Mouse (Mus musculus) G1E (cell line): ENCODE results near the gene Vgll3.

Experiments
- CTCF ChIP-seq: IDR thresholded peaks from 2 replicates; pipeline ENCODE4 v1.5.1; 2012; ENCODE audit warnings: low read depth, low read length, inconsistent platforms, mixed read lengths
- GATA1 ChIP-seq: IDR thresholded peaks from 2 replicates; pipeline ENCODE4 v1.6.1; 2012; ENCODE audit warnings: borderline replicate concordance, low read length, inconsistent platforms, mixed read lengths
- GATA2 ChIP-seq: IDR thresholded peaks from 2 replicates; pipeline ENCODE4 v1.6.1; 2012; ENCODE audit warnings: low read depth, low read length, inconsistent platforms, borderline replicate concordance
- POLR2AphosphoS5 ChIP-seq: IDR thresholded peaks from 2 replicates; pipeline ENCODE4 v1.6.1; 2012; ENCODE audit warnings: low read depth, low read length, inconsistent platforms; ENCODE audit not compliant: insufficient replicate concordance
- TAL1 ChIP-seq: conservative IDR thresholded peaks from 2 replicates; pipeline ENCODE4 v1.6.1; 2012; ENCODE audit warnings: low read depth, low read length, inconsistent platforms, mixed read lengths

DNA sequence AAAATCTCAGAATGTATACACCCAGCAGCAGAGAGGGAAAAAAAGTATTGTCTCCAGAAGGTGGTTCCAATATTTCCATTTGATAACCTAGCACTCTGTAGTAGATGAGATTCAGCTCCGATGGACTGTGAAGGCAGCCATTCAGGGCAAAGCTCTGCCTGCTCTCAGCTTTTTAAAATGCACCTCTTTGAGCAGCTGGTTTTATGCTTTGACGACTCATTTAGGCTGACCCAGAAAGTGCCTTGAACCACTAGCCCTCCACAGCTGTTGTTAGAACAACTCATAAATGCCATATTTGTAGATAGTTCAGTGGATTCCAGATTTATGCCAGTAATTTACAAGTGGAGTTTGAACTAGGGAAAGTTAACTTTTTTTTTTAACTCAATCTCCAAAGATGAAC is 5.7 kb downstream of the Vgll3 start:
- TF ChIP-seq CTCF (no peak), TAL1 (no peak), GATA1 (no peak), POLR2AphosphoS5 (no peak), GATA2 (no peak)
